Comparison of ENCODE assay signal across 25 mouse cellular contexts in the genomic region with DNA sequence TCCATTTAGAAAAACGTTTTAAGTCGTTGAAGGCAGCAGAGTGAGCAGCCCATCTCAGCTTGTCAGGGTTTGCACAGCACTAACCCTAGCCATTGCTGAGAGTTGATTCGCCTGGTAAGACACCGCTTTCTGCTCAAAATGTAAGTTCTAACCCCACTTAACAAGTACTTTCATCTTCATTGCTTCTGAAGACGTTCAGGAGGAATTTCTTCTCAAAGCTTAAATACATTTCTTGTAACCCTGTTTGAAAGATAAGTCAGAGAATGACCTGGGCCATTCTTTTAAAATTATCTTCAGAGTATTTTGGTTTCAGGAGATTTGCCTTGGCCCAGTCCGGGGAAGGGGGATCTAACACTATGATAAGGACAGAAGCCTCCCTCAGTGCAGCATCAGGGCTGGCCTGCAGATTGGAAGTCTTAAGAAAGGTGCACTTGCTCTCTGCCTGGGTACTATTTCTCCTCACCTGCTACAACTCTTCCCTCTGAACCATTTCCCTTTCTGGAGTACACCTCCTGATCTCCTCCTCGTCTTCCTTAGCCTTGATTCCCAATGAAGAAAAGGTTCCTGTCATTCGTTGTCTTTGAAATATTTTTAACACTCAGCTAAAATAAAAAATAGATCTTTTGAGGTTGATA. TPM values are rescaled to one million over a fixed set of nuclear protein-coding genes. Genes with fewer than 3 reads are reported as not detected.
A peak's percentile ranks its signal among the peaks of the same experiment; 100 is the strongest.
DNase-seq lines count a peak whose midpoint lies in the region; ATAC-seq and TF ChIP-seq lines count a peak whose summit lies in the region.
"Had no signal": no experiment of that assay in that cellular context is flagged by ENCODE, and none has a peak within 500 bp of the region (broad histone marks: within the 10 kb centered on the region; RNA-seq: fewer than 3 reads in every experiment).

No protein-coding gene starts in this region.

- no peak overlapping the region for H3K4me3 ChIP-seq in limb, embryonic 12.5 days (replicated peaks)
- H3K4me3 ChIP-seq: erythroblast, embryonic 14.5 days; hindbrain, embryonic 15.5 days; liver, embryonic 13.5 days had no signal

- H3K4me2 ChIP-seq in limb, embryonic 12.5 days = peak overlapping the region; percentile 73; the same call in 1 of the 2 replicates
- H3K4me2 ChIP-seq: liver, embryonic 13.5 days had no signal

- no peak overlapping the region for H3K27ac ChIP-seq in limb, embryonic 12.5 days
- H3K27ac ChIP-seq: hindbrain, embryonic 15.5 days; kidney, embryonic 15.5 days; liver, embryonic 13.5 days had no signal

- WGBS in limb, embryonic 12.5 days = 17% methylated on average over 8 of the region's 8 CpGs

- ATAC-seq in limb, embryonic 12.5 days (ENCODE audit: insufficient number of reproducible peaks, insufficient read depth, low FRiP score, low TSS enrichment, low read depth) = no peak
- ATAC-seq: activated CD4-positive, CD25-positive, alpha-beta regulatory T cell, adult 4 months; forebrain, embryonic 16.5 days; intestine, postnatal 0 days; midbrain, embryonic 16.5 days had no signal

- no peaks in the 10 kb centered on the region for H3K9me3 ChIP-seq in limb, embryonic 12.5 days
- H3K9me3 ChIP-seq: hindbrain, embryonic 15.5 days; kidney, embryonic 15.5 days; liver, embryonic 13.5 days had no signal

- H3K36me3 ChIP-seq in limb, embryonic 12.5 days = no peaks in the 10 kb centered on the region
- H3K36me3 ChIP-seq: hindbrain, embryonic 15.5 days; kidney, embryonic 15.5 days; liver, embryonic 13.5 days had no signal

- peaks cover 12% of the 10 kb centered on the region; the same call in 1 of the 2 replicates for H3K27me3 ChIP-seq in limb, embryonic 12.5 days

- no peak for TF ChIP-seq CTCF in brain, embryonic 14.5 days (IDR thresholded peaks at IDR 0.05; ENCODE audit: borderline replicate concordance, extremely low read depth, insufficient read depth, insufficient read length)

- no peak overlapping the region for H3K9ac ChIP-seq in limb, embryonic 12.5 days (replicated peaks)
- H3K9ac ChIP-seq: hindbrain, embryonic 15.5 days; kidney, embryonic 15.5 days; liver, embryonic 13.5 days; lung, embryonic 14.5 days had no signal

- TF ChIP-seq POLR2A in brain, embryonic 14.5 days (IDR thresholded peaks at IDR 0.05; ENCODE audit: borderline replicate concordance, extremely low read depth, insufficient read depth, insufficient read length, poor library complexity, severe bottlenecking) = no peak

- H3K4me1 ChIP-seq in limb, embryonic 12.5 days (replicated peaks) = peaks cover 8% of the 10 kb centered on the region

- peak; percentile 41 for DNase-seq in embryo, embryonic 10.5 days (ENCODE audit: low spot score)
- DNase-seq in embryo, embryonic 10 days (ENCODE audit: low spot score) = no peak
- DNase-seq in left cerebral cortex, postnatal 25 days (ENCODE audit: low spot score in 2 of 2) = peak; percentile 14 to 22
- DNase-seq in left cerebral cortex, adult 8-10 months (ENCODE audit: low spot score in 2 of 2) = no peak
- DNase-seq in brain, embryonic 14.5 days (ENCODE audit: low read depth) = peak; percentile 62
- DNase-seq in gastrocnemius, adult 8-10 months (ENCODE audit: low spot score in 2 of 2) = no peak
- no peak for DNase-seq in MN1 (ENCODE audit: low spot score)
- DNase-seq: cerebellum, adult 9-11 months; liver, embryonic 13.5 days; thymus, postnatal 14 days had no signal

- intact Hi-C loops in left cerebral cortex, postnatal 25 days (cut with DNase I) = loop anchor here (5.0 kb wide), 1 partner anchor 473 kb away; no protein-coding TSS in a partner anchor

RNA-seq across cellular contexts. Expression of a gene that starts 2.4 kb away (rescaled TPM):
- under 1 TPM; 0.87 to 0.94 TPM for total RNA-seq in left cerebral cortex, postnatal 25 days (2021)
- 1 to 10 TPM in 1 of 4 experiments, under 1 TPM in 3; 0.74 to 1.1 (median 0.84) TPM for total RNA-seq in left cerebral cortex, adult 8-10 months (2022)
- polyA plus RNA-seq in brain, embryonic 14.5 days (2012; rRNA removed) = 14.0 and 15.1 TPM in 2 replicates
- polyA plus RNA-seq in limb, embryonic 12.5 days (2016; fragmentation: Nextera tagmentation; extraction: Ambion mirVana) = 64.0 and 64.8 TPM in 2 replicates
- total RNA-seq in gastrocnemius, adult 8-10 months (2022) = 1 to 10 TPM in 1 of 4 experiments, under 1 TPM in 3; 0.24 to 2.1 (median 0.67) TPM
- polyA plus RNA-seq: activated CD4-positive, CD25-positive, alpha-beta regulatory T cell, adult 4 months; erythroblast, embryonic 14.5 days had no signal

RNA-seq across cellular contexts. Expression of a gene that starts 26.8 kb away (rescaled TPM):
- total RNA-seq in left cerebral cortex, postnatal 25 days (2021) = not detected
- total RNA-seq in left cerebral cortex, adult 8-10 months (2022) = not detected
- 0.86 and 0.96 TPM in 2 replicates for polyA plus RNA-seq in brain, embryonic 14.5 days (2012; rRNA removed)
- not detected in 2 replicates for polyA plus RNA-seq in limb, embryonic 12.5 days (2016; fragmentation: Nextera tagmentation; extraction: Ambion mirVana)
- not detected for total RNA-seq in gastrocnemius, adult 8-10 months (2022)
- total RNA-seq: adrenal gland, postnatal 10 days; gastrocnemius, postnatal 4 days; layer of hippocampus, postnatal 10 days had no signal
- polyA plus RNA-seq: activated CD4-positive, CD25-positive, alpha-beta regulatory T cell, adult 4 months; cortical plate, adult 2 months; erythroblast, embryonic 14.5 days; forebrain, embryonic 16.5 days; heart, postnatal 0 days; intestine, postnatal 0 days; kidney, embryonic 15.5 days; liver, embryonic 13.5 days; lung, embryonic 14.5 days; small intestine, adult 2 months had no signal

Comparison
In these comparisons a context has a peak if more than half of its experiments do, and no peak if none do; other contexts are left out.
1. DNase-seq: peak in embryo, embryonic 10.5 days (single experiment), left cerebral cortex, postnatal 25 days (2 of 2) and brain, embryonic 14.5 days (single experiment); none in embryo, embryonic 10 days (single experiment), left cerebral cortex, adult 8-10 months (0 of 2), gastrocnemius, adult 8-10 months (0 of 2) and MN1 (single experiment).